Mouse (Mus musculus) C2C12 (cell line): ENCODE measurements around the gene Mdh1.

Experiments
- CEBPB ChIP-seq: IDR thresholded peaks from one replicate; pipeline ENCODE4 v1.6.1; 2011; ENCODE audit warnings: low read depth, mild to moderate bottlenecking, control low read depth, moderate library complexity
- CTCF ChIP-seq: IDR thresholded peaks from one replicate; pipeline ENCODE4 v1.5.1; 2011; ENCODE audit not compliant: control insufficient read depth, insufficient read depth, insufficient read length
- FOSL1 ChIP-seq: IDR thresholded peaks from one replicate; pipeline ENCODE4 v1.8.0; 2011; ENCODE audit warnings: mild to moderate bottlenecking, low read length; ENCODE audit not compliant: poor library complexity, insufficient read depth, severe bottlenecking
- MAX ChIP-seq: IDR thresholded peaks from one replicate; pipeline ENCODE4 v1.6.1; 2011; ENCODE audit warnings: mild to moderate bottlenecking, control low read depth
- MYOD1 ChIP-seq: IDR thresholded peaks from one replicate; pipeline ENCODE4 v1.6.1; 2011; ENCODE audit warnings: low read depth; ENCODE audit not compliant: control insufficient read depth, insufficient read length
- MYOG ChIP-seq: IDR thresholded peaks from one replicate; pipeline ENCODE4 v1.6.1; 2011; ENCODE audit not compliant: control insufficient read depth, insufficient read length; ENCODE audit errors: extremely low read depth
- USF1 ChIP-seq: IDR thresholded peaks from one replicate; pipeline ENCODE4 v1.6.1; 2011; ENCODE audit warnings: low read depth, mild to moderate bottlenecking, control low read depth, moderate library complexity

DNA sequence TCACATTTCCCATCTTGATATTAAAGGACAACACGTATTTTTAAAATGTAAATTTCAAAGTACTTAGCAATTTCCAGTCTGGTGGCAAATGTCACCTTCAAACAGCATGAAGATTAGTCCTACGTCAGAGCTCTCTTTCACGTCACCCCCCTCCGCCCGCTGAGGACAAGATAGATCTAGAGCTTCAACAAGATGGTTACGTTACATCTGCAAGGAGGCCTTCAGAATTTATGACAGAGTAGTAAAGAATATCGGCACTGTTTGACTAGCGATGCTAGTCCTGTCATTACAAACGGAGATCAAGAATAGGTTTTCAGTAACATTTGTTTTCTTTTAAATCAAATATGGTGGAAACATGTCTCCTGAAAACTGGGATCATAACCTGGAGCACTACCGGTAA is 1.2 kb downstream of the Mdh1 start:
- TF ChIP-seq CTCF (no peak), MAX (no peak), MYOD1 (no peak), USF1 (no peak), MYOG (no peak), FOSL1 (no peak), CEBPB (no peak)
